Mouse (Mus musculus): ENCODE data around the gene Pepd. TPM values are rescaled to one million over a fixed set of nuclear protein-coding genes. Genes with fewer than 3 reads are reported as not detected.

The Pepd gene
- 29.8 to 37.9 TPM (median 34.1 TPM) in 4 replicates for total RNA-seq (2023; ENCODE audit: inconsistent age)

GRCm38 (mm10) chr7:34911919-34912897, at the start of gene Pepd:
TSS of gene Pepd (plus strand) at chr7:34912379.

GRCm38 (mm10) chr7:35056436-35056864, 144.3 kb downstream of the Pepd start, which contains the start of gene Cebpg:
TSS of gene Cebpg (minus strand) at chr7:35056573.

Other genes starting within 250 kb of the Pepd start
- gene Chst8, start 99.7 kb upstream of the Pepd start, total RNA-seq (2023; ENCODE audit: inconsistent age): not detected in 4 replicates
- gene Cebpg, start 144.2 kb downstream of the Pepd start, total RNA-seq (2023; ENCODE audit: inconsistent age): 32.6 to 39.4 TPM (median 34.9 TPM) in 4 replicates
- gene Cebpa, start 206.9 kb downstream of the Pepd start, total RNA-seq (2023; ENCODE audit: inconsistent age): 0.42 to 0.78 TPM (median 0.61 TPM) in 4 replicates

Measured in B cell, adult (primary cell).